Mouse (Mus musculus) C2C12 (cell line): ENCODE measurements around the gene Nsg2.

Source experiments
- CTCF ChIP-seq: IDR thresholded peaks from one replicate; pipeline ENCODE4 v1.5.1; 2011; ENCODE audit not compliant: control insufficient read depth, insufficient read depth, insufficient read length
- MYOD1 ChIP-seq: IDR thresholded peaks from one replicate; pipeline ENCODE4 v1.6.1; 2011; ENCODE audit warnings: low read depth; ENCODE audit not compliant: control insufficient read depth, insufficient read length

GRCm38 (mm10) chr11:31960071-31960470 lies 40.2 kb upstream of the Nsg2 start:
- no peak for TF ChIP-seq CTCF
- no peak for TF ChIP-seq MYOD1
